Mouse (Mus musculus) cerebellum, postnatal 10 days (tissue): Measurements from ENCODE around the gene Cad.

Source experiments
- DNase-seq, 2 experiments: peaks; one replicate each; pipeline ENCODE4 v3.0.0; 2021; ENCODE audit warnings: mixed read lengths in 2 of 2

Cad gene

GRCm38 (mm10) chr5:31071059-31071458, 16.5 kb downstream of the Cad start:
- no peak for DNase-seq

GRCm38 (mm10) chr5:31071821-31072220, 17.2 kb downstream of the Cad start:
- no peak for DNase-seq

- DNase-seq = no peak
These were observed 18.6 kb downstream of the Cad start for GRCm38 (mm10) chr5:31073176-31073575.

GRCm38 (mm10) chr5:31076346-31076745, 21.8 kb downstream of the Cad start:
- no peak for DNase-seq

- DNase-seq = peak; percentile 48 to 52
These were observed 25.6 kb downstream of the Cad start for GRCm38 (mm10) chr5:31080059-31080794.

GRCm38 (mm10) chr5:31080795-31081164, 26.2 kb downstream of the Cad start:
- DNase-seq = no peak

- peak; percentile 74 to 76 for DNase-seq
These were observed 26.8 kb downstream of the Cad start for GRCm38 (mm10) chr5:31081386-31081785.

GRCm38 (mm10) chr5:31082355-31082754, 27.8 kb downstream of the Cad start:
- peak; percentile 78 to 84 for DNase-seq

- no peak for DNase-seq
These were observed 28.5 kb downstream of the Cad start for GRCm38 (mm10) chr5:31082935-31083625.

GRCm38 (mm10) chr5:31083949-31084348, 29.4 kb downstream of the Cad start:
- peak; percentile 36 to 38 for DNase-seq

GRCm38 (mm10) chr5:31086606-31087005, 32.0 kb downstream of the Cad start:
- DNase-seq = peak in 1 of 2 experiments; percentile 33

- no peak for DNase-seq
These were observed 32.6 kb downstream of the Cad start for GRCm38 (mm10) chr5:31087131-31087530.

- no peak for DNase-seq
These were observed 37.8 kb downstream of the Cad start for GRCm38 (mm10) chr5:31092231-31092975.

- DNase-seq = peak; percentile 53 to 59
These were observed 38.8 kb downstream of the Cad start for GRCm38 (mm10) chr5:31093151-31094041.

- DNase-seq = no peak
These were observed 39.7 kb downstream of the Cad start for GRCm38 (mm10) chr5:31094100-31094798.

GRCm38 (mm10) chr5:31094799-31095691, 40.5 kb downstream of the Cad start:
- peak; percentile 48 to 54 for DNase-seq

GRCm38 (mm10) chr5:31095711-31096480, 41.3 kb downstream of the Cad start:
- peak in 1 of 2 experiments; percentile 21 for DNase-seq

GRCm38 (mm10) chr5:31105814-31106335, 51.3 kb downstream of the Cad start, which contains the start of gene Dnajc5g:
Dnajc5g (plus strand) TSS chr5:31106285.
- no peak for DNase-seq

GRCm38 (mm10) chr5:31108000-31108490, 53.5 kb downstream of the Cad start, which contains the start of gene Slc30a3:
Slc30a3 (minus strand) TSS chr5:31108237.
- DNase-seq = no peak
